Mouse (Mus musculus) spleen, adult 18-20 months (tissue): ENCODE data around the gene Aurka.

ENCODE experiments used
- DNase-seq, 2 experiments: peaks; one replicate each; pipeline ENCODE4 v3.0.0; 2022; ENCODE audit warnings: mixed read lengths in 2 of 2

Gene Aurka

GRCm38 (mm10) chr2:172380513-172380912 is 10.2 kb upstream of the Aurka start:
- DNase-seq, result no peak

DNA sequence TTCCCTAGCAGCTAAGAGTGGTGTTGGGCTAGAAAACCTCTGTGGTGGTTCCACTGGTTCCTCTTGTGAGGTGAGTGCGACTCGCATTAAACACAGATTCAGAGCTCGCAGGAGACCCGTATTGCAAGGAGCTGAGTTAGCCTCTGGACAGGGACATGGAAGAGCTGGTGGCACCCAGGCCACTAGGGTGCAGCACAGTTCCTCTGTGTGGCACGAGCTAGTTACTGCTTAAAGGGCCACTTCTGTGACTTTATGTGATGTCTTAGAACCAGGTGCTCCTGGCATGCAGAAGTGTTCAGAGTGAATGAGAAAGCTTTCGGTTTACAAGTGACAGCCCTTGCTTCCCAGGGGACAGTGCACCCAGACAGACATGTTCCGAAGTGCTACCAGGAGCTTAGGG is 8.0 kb upstream of the Aurka start:
- peak; percentile 37 to 70 for DNase-seq

DNA sequence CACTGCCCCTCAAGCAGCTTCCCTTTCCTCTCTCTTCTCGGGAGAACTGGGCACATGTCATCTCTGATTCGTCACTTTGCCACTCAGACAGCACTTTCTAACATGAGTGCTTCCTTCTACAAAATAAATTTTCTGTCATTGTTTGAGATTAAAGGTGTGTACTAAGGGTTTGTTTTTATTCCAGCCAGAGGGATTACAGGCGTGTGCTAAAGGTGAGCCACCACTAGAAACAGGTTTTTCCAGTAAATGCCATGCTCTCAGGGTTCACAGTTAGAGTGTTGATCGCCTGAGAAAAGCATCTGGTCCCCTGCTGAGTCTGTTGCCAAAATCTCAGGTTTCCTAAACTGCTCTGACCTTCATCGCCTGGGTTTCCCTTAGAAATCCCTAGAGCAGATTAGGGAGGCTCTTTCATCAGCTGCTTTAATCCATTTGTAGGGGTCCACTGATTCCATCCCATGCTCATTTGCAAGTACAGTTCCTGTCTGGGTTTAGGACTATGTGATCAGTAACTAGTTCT is 6.7 kb upstream of the Aurka start:
- no peak for DNase-seq

DNA sequence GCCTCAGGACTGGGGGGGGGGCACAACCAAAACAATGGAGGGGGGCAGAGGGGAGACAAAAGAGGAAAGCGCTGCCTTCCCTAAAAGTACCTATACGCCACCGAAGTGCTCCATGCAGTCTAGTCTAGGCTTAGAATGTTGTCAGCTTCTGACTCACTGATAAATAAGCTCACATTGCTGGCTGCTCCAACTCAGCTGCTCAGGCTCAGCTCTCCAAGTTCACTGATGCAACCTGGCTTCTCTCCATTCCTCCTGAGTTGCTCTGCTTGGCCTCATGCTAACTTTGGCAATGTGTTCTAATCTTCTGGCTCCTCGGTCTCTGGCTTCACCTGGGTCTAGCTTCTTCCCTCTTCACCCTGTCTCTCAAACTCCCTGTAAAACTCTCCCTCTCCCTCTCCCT is 6.2 kb upstream of the Aurka start:
- DNase-seq, result no peak

- DNase-seq, result no peak
Observed at GRCm38 (mm10) chr2:172371258-172371657, 923 bp upstream of the Aurka start.

DNA sequence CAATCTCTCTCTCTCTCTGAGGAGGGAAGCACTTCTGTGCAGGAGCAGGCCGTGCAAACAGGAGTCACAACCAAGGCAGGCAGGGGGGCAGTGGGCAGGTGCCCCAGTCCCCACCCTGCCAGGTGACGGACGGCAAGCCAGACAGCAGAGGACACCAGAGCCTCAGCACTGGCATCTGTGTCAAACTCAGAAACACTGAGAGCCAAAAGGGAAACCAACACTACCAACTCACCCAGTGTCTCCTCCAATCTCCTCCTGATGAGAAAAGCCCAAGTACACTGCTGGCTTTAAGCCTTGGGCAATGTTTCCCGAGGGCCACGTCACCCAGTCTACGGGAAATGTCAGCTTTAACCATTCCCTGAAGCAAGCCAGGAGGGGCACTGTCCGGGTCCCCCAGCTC is 7.2 kb downstream of the Aurka start:
- no peak for DNase-seq

- DNase-seq, result no peak
Observed at GRCm38 (mm10) chr2:172355833-172356232, 14.5 kb downstream of the Aurka start.

- no peak for DNase-seq
Observed at GRCm38 (mm10) chr2:172354761-172355160, 15.6 kb downstream of the Aurka start.

DNA sequence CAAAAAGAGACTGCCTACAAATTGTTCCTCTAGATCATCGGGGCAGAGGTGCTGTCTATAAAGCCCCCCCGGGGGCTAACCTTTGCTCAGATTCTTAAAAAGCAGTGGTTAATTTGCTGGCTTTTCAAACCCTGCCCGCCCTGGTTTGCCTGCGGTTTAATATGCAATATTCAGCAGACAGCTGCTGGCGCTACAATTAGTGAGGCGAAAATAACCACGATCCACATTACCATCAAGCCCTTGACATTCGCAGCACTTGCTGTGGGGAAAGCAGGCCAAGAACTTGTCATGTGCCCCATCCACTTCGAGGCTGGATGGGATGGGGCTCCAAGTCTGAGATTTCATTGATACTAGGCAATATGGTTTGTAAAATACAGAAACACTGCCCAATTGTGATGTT is 17.1 kb downstream of the Aurka start:
- DNase-seq, result no peak

GRCm38 (mm10) chr2:172350773-172351172 is 19.6 kb downstream of the Aurka start:
- DNase-seq, result no peak

DNA sequence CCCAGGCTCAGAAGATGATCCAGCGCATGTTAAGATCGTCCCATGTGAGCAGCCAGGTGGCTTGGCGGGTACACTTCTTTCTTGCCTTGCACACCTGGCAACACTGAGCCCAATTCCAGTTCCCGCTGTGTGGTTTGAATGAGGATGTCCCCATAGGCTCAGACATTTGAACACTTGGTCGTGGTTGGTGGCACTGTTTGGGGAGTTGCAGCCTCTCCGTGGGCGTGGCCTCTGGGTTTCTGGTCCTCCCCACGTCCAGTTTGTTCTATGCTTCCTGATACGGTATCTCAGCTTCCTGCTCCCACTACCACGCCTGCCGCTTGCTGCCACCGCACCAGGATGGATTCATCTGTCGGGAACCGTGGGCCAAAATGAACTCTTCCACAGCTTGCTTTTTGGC is 20.6 kb downstream of the Aurka start:
- DNase-seq, result no peak

GRCm38 (mm10) chr2:172348297-172348950 is 21.9 kb downstream of the Aurka start:
- no peak for DNase-seq

- no peak for DNase-seq
Observed at GRCm38 (mm10) chr2:172346933-172347611, 23.3 kb downstream of the Aurka start.

GRCm38 (mm10) chr2:172346034-172346929 is 24.1 kb downstream of the Aurka start:
- DNase-seq, result peak in 1 of 2 experiments; percentile 5

DNA sequence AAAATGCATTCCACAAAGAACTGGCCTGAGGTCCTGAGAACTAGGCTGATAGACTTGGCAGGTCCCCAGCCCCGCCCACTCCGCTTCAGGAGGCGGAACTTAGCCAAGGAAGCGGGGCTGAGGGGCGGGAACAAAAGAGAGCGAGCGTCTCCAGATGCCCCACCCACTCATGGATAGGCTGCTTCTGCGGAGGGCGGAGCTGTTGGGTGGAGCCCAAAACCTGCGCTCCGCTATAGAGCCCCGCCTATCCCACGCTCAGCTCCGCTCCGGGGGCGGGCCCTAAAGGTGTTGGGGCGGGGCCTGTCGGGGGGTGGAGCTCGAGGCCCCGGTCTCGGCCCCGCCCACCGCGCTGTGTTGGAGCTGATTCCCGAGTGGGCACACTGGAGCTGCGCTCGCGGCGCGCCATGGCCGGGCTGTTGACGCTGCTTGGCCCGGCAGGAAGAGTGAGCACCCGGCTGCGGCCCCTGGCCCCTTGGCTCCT is 25.0 kb downstream of the Aurka start, which contains the start of gene Fam210b:
Fam210b (plus strand) TSS at position 308 of the 481 bp plus-strand sequence.
- peak; percentile 93 to 96 for DNase-seq

DNA sequence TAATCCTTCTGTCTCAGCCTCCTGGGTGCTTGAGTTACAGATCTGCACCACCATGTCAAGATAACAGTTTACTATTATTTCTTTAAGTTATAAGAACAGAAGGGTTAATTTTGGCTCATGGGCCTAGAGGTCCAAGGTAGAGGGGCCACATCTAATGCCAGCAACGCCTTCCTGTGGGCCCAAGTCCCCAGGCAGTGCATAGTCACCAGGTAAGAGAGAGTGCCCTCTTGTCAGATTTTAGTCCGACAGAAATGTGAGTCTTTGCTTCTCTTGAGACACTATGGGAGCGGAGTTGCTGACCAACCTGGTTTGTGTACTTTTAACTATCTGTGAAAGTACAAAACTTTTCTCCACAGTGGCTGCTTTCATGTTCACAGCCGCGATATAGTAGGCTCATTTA is 25.7 kb downstream of the Aurka start:
- DNase-seq, result no peak

GRCm38 (mm10) chr2:172343751-172344150 is 26.6 kb downstream of the Aurka start:
- DNase-seq, result no peak

DNA sequence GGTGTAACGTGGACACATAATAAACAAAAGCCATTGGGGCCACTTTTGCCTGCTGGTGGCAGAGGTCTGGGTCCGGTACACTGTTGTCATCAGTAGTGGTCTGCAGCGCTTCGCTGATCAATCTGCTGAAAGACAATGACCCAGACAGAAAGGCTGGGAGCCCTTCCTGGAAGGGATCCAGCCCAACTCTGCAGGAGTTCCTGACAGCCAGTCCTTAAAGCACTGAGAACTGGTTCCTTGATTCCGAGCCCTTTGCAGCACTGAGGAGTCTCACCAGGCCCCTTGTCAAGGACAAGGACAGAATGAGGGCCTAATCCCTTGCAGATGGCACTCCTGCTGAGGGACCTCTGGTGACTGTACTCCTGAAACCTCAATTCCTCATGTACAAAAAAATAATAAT is 28.7 kb downstream of the Aurka start:
- no peak for DNase-seq

DNA sequence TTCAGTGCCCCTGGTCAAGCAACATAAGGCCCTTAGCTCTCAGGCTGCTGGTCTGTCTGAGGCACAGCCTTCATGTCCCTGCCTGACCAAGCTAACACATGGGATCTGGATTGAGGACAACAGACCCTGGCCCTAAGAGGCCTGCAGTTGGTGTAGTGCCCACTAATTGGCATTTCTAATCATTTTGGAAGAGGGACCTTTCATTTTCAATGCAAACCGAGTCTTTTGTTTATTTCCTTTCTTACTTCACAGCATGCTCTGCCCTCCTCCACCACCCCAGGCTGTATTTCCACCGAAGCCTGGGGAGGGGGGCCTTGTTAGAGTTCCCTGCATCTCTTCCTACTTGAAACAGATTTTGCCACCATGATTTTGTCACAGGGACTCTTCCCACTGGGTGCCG is 29.4 kb downstream of the Aurka start:
- no peak for DNase-seq

GRCm38 (mm10) chr2:172338206-172338942 is 32.0 kb downstream of the Aurka start:
- no peak for DNase-seq

DNA sequence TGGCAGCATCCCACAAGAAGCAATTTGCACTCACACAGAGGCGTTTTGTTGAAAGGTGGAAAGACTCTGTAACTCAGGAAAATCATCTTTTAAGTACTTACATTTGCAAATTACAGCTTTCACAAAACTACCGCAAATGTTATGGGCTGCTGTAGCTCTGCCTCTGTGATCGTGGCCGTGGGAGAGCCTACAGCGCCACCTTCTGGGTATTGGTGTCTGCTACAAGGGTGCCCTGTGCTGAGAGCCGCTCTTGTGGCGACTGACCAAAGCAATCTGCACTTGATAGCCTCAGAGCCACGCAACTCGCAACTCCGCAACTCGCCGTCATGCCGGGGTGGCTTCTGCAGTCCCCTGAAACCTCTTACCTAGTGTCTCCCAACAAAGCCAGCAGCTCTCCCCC is 41.2 kb downstream of the Aurka start:
- DNase-seq, result no peak

DNA sequence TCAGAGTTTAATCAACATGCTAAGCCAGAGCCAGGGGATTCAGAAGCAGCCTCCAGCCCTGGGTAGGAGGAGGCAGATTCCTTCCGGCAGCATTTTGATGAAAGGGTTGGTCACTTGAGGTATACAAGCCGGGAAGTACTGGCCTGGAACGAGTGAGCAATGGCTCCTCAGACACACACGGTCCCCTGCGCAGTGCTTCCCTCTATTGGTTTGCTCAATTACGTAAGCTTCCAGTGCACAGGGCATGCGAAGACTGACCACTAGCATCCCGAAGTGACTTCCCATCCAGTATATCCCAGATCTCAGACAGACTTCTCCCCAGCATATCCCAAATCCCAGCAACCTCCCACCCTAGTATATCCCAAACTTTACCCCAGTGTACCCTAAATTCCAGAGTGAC is 42.1 kb downstream of the Aurka start:
- DNase-seq, result no peak
